Mouse (Mus musculus): ENCODE data around the gene Lkaaear1.

The Lkaaear1 gene

DNA sequence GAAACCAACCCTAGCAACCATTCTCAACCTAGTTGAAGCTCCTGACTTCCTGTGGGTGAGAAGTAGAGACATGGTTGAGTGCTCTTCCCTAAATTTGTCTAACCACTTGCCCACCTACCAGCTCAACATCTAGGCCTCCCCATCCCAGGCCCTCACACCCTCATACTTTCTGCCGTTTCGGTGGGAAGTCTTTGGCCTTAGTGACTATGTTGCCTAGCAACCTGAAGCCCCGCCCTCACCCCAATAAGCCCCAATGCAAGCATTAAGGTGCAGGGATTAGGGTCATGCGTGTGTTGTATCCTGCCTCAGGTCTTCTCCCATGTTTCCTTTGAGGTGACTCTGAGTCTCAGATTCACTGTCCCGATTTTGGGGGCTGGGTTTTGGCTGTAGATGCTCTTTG, at the start of gene Lkaaear1:
Lkaaear1 (minus strand) TSS at position 202 of the 400 bp plus-strand sequence.
- no peak for DNase-seq (ENCODE audit: low read depth, low spot score)

DNA sequence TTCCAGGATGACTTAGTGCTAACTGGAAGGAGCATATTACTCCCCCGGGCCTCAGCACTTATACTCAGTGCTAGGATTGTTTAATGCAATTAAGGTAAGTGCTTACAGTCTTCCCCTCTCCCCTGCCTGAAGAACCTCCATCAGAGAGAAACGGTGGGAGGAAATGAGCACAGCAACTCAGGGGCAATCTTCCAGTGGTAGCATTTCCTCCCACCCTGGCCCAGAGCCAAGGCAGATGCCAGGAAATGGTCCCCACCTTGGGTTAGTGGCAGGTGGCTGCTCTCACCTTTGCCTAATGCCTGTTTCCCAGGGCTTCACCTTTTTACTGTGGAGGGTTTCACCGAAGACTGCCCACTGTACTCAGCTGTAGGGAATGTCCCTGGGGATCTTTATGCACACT, 31.8 kb upstream of the Lkaaear1 start:
- DNase-seq (ENCODE audit: low read depth, low spot score) = no peak

DNA sequence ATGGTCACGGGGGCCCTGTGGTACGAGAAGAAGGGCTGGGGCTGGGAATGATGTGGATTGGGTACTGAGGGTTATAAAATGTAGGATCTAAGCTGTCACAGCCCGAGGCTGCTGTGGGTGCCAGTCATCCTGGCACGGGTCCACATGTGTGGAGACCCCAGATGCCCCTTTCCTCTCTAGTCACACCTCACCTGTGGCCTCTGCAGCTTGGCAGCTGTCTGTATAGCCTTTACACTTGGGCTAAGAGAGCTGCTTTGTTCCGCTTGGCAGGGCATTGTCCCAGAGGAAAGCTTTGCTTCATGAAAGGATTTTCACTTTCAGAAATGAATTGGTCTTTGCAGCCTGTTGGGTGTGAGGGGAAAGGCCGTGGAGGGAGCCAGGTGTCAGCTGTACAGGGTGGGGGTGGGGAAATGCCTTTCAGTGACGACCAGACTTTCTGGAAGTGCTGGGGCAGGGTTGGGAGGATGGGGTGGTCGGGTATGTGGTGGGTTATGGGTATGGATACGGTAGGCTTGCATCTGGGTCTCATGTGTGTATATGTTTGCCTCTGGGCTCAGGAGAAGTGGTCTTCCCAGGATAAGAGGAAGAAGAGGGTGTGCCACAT, 29.5 kb upstream of the Lkaaear1 start:
- DNase-seq (ENCODE audit: low read depth, low spot score) = no peak

DNA sequence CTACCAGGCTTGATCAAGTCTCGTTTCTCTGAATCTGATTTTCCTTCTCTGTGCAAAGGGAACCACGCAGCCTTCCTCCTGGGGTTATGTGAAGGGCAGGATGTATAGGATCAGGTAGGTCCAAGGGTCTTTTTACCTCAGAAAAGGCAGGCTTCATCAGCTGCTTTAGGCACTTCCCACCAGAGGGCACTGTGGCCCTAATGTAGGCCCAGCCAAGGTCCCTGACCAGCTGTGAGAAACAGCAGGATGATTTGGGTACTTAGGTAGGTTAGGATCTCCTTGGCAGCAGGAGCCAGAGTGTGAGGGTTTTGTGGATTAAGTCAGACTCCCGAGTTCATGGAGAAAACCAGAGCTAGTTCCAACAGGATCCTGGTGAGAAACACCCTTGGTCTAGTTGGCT, 24.0 kb upstream of the Lkaaear1 start:
- peak; percentile 68 for DNase-seq (ENCODE audit: low read depth, low spot score)

DNA sequence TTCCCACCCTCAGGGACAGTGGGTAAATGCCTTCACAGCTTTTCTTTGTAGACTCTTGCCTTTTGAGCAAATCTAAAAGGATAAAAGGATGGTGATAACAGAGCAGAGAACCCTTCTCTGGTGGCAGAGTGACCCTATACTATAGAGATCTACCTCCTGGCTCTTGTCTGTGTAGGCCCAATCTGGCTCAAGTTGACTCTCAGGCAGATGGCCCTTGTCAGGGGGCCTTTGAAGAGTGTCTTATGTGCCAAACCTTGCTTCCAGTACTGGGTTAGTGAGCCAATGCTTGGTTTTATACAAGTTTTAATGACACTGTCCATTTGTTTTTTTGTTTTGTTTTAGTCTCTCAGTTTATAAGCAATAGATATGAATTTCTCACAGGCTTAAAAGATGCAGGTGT, 23.0 kb upstream of the Lkaaear1 start:
- DNase-seq (ENCODE audit: low read depth, low spot score) = no peak

DNA sequence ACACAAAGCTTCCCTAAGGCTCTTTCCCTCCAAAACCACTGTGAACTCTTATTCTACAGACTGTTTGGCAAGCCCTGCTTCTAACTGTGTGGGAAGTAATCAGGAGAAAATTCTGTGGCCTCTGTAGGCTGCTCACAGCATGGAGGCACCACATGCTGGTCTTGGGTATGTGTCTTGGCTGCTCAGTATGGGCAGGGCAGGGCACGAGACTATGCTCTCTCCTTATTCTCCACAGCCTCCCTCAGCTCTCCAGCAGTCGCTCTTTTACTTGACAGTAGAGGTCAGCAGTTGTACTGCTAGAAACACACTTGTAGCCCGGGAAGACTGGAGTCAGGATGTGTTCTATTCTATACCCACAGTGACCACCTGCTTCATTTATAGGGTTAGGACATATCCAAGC, 21.8 kb upstream of the Lkaaear1 start:
- no peak for DNase-seq (ENCODE audit: low read depth, low spot score)

DNA sequence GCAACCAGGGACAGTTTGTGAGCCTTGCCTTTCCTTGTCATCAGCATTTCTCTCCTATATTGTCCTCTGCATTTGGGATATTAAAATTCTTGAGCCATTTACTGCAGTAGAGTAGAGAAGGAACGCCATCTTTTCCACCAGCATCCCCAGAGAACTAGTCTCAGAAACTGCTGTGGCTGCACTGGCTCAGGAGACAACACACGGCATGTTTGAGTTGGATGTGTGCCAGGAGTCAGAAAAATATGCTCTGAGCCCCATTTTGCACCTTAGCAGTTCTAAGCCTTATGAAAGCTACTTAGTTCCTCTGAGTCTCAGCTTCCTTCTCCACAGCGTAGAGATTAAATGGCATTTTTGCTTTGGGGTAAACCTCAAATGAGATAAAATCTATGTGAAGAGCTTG, 18.7 kb upstream of the Lkaaear1 start:
- no peak for DNase-seq (ENCODE audit: low read depth, low spot score)

DNA sequence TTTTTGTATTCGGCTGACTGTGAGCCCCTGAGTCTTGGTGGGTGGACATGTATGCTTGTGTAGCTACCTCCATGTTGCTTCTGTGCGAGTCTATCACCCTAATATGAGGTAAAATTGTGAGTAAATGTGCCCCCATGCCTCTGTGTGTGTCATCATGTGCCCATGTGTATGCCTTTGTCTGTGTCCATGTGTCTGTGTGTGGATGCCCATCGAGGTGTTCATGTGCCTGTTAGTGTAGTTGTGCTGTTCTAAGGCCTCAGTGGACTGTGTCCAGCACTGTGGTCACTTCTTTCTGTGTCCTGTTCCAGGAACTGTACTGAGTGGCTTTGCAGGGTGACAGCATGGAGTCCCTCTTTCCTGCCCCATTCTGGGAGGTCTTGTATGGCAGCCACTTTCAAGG, 17.1 kb upstream of the Lkaaear1 start:
- DNase-seq (ENCODE audit: low read depth, low spot score) = no peak

DNA sequence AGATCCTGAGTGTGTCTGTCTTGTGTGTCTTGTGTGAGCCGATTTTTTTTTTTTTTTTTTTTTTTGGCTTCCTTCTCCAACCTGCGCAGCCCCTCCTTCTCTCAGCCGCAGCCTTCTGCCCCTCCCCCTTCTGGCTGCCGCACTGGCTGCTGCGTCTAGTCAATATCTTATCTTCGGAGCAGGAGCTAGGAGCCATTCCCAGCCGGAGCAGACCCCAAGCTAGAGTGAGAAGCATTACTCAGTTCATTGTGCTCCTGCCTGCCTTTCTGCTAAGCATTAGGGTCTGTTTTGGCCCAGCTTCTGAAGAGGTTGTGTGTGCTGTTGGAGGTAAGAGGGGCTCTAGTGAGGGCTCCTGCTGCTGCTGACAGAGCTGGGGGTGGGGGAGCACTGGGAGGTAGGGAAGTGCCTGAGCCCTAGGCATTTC, 16.7 kb upstream of the Lkaaear1 start, which contains the start of gene Oprl1:
Oprl1 (plus strand) TSS at position 114 of the 424 bp plus-strand sequence.
- no peak for DNase-seq (ENCODE audit: low read depth, low spot score)

DNA sequence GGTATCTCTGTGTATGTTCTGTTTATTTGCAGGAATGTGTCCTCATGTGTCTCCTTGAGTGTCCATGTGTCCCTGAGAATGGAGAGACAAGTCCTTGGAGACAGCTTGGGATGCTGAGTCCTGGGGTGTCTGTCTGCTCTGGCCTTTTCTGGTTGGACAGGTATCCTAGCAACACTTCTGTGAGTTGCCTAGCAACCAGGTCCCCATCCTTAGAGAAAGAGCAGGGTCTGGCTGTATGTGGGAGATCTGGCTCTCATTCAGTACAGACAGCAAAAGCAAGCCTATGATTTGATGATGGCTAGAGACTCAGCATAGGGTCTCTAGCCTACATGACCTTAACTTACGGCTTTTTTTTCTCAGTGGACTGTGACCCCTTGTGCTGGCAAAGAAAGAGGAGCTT, 15.5 kb upstream of the Lkaaear1 start:
- no peak for DNase-seq (ENCODE audit: low read depth, low spot score)

DNA sequence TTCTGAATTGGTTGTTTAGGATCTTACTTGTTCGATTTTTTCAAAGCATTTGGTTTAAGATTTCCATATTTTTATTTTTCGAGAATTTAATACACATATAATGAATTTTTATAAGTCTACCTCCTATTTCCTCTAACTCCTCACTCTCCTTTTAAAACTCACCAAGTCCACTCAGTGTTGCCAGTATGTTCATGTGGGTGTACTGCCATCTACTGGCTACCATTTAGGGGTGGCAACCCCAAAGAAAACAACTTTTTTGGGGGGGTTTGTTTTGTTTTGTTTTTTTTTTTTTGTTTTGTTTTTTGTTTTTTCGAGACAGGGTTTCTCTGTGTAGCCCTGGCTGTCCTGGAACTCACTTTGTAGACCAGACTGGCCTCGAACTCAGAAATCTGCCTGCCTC, 8.4 kb upstream of the Lkaaear1 start:
- peak; percentile 58 for DNase-seq (ENCODE audit: low read depth, low spot score)

DNA sequence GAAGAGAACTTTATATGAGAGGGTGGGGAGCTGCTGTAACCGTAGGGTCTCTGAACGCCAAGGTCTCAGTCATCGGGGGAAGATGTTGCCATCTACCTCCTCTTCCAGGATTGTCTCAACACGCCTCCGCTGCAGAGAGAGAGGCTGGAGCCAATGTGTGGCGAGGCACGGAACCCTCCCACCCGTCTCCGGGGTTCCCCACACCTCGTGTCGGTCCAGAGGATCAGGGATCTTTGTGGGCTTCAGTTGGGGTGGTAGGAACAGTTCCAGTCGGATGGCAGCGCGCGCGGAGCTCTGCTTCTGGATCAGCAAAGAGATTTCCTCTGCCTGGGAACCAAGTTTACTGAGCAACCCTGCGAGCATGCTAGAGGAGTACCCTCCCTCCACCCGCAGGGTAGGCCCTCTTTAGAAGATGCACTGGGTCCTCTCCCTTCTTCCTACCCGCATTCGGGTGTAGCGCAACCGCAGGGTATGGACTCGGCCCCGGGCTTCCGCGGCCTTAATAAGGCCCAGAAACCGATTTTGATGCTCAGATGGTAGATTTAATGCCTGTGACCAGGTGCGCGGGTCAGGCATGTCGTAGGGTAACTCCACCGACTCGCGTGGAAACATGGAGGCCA, 1.3 kb downstream of the Lkaaear1 start:
- DNase-seq (ENCODE audit: low read depth, low spot score) = no peak

DNA sequence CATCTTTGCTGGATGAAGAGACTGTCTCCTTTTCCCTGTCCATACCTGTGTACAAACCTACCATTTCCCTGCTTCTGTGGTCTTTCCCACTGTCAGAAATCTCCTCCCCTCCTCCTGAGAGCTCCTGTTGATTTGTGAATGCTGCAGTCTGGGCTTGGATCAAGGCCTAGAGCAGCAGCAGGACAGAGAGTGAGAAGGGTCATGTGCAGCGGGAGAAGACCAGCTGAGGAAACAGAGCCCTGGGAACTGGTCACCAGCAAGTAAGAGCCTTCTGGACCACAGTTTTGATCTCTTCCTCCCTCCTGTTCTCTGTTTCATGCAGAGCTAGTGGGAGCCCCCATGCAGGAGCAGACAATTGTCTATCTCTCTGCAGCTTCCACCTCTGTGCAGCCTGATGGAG, 2.5 kb downstream of the Lkaaear1 start:
- DNase-seq (ENCODE audit: low read depth, low spot score) = no peak

DNA sequence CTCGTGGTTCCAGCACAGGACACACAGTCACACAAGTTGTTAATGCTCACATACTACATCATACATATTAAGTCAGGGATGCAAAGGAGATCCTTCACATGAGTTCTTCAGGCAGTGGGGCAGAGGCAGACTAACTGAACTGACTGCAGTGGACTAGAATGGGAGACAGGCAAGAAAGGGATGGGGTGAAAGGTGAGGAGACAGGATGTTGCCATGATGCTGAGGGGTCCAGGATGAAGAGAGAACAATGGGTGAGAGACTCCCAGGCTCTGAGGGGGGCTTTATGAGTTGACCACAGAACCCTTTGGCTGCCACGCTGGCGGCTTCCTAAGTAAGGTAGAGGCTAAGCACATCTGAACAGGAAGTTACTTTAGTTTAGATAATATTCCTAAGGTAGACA, 3.7 kb downstream of the Lkaaear1 start:
- DNase-seq (ENCODE audit: low read depth, low spot score) = no peak

DNA sequence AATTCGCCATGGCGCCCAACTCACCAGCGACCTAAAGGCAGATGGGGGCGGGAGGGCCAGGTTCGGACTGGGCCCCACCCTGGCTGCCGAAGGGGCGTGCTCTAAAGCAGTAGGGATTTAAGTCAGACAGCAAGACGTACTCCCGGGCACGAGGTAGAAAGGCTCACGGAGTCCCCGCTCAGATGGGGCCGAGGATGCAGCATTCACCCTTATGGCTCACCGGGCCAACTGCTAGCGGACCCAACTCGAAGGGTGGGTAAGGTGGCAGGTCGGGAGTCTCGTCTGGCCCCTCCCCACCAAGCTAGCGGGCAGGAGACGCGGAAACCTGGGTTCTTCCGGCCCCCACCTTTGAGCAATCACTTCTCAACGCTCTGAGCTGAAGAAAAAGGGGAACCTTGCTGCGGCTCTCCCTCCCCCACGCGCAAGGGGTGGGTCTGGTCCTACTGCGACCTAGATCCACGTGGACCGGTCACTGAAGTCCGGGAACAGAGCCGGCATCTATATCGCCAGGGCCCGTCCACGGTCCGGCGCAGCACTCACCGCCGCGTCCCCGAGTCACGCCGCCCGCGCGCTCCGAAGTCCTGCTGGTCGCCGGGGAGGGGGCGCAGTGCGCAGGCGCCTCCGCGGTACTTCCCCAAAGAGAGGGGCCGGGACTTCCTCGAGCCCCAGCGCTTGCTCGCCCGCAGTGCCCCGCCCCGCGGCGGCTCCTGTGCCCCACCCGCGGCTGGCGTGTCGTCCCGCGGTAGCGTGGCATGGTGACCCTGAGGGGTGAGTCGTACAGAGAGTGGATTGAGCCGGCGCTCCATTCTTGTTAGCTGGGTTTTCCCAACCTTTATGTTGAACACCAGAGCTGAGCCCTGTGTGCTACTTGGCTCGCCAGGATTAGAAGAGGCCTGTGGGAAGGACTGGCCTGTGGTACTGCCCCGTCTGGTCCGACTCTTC, 4.6 kb downstream of the Lkaaear1 start, which contains the start of gene Rgs19:
Rgs19 (minus strand) TSS at position 639 of the 942 bp plus-strand sequence.
- peak; percentile 74 for DNase-seq (ENCODE audit: low read depth, low spot score)

DNA sequence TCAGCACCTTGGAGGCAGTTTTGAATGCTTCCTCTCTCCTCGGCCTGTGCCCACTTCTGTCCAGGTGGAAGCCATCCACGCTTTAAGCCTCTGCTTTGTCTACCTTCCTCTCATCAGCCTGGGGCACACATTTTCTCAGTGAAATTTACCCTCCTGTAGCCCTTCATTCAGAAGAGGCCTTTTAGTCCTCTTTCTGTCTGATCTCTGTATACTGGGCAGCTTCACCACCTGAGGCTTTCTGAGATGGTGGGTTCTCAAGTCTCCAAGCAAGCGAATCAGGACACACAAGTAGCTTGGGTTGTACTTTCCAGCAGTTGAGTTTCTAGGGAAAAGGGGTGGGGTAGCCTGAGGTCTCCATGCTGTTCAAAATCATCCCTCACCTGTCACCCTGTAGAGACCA, 5.9 kb downstream of the Lkaaear1 start:
- DNase-seq (ENCODE audit: low read depth, low spot score) = no peak

DNA sequence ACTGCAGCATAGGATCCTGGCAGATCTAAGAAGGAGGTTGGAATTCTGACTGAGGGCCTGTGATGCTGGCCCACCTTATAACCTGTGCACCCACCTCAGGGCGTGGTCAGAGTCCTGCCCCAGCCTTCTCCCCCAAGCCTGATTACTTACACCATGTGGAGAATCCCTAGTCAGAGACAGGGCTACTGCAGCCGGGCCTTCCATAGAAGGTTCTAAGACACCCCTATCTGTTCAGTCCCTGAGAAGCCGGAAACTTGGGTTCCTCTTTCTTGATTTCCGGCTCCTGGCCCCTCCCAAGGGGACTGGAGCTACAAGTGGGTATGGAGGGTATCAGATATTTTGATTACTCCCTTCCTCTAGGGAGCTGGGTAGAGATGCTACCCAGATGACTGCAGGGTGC, 6.7 kb downstream of the Lkaaear1 start:
- no peak for DNase-seq (ENCODE audit: low read depth, low spot score)

DNA sequence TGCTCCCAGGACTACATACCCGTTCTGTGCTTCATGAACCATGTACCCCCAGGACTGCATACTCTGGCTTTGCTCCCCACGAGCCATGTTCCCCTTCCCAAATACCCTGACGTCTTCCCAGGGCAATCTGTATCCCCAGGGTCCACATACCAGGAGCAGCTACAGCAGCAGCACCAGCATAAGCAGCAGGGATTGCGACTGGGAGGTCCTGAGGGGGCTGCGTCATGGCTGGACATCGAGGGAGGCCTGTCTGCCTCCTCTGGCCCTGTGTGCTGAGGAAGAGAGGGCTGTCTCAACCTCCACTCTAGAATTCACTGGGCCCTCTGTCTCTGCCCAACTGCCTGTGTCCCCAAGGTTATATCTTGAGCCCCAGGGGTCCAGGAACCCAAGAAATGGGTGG, 7.2 kb downstream of the Lkaaear1 start:
- no peak for DNase-seq (ENCODE audit: low read depth, low spot score)

DNA sequence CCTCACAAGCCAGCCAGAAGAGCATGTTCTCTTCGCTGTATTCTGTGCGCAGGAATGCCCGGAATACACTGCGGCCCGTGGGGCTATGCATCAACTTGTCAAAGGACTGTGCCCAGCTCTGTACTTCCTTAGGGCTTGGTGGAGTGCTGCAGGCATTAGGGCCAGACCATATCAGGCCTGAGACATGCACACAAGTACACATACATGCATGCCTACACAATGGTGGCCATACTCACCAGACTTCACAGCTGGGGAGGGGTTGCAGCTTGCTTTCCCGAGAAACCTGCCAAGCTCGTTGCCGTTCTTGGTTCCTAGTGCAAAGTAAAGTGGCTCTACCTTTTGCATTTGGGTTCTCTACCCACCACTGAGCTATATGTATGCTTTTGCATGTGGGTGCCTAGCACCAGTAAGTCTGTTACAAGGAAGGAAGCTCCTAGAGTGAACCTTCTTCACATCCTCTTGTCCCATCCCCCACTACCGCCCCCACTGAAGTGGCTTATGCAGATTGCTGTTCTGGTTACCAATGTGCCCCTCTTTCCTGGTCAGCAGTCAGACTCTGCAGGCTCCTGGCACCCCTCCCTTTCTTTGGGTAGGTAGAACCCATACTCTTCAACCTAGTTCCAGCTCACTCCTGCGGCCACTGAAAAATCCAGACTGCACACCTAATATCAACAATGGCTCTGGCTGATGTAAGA, 8.6 kb downstream of the Lkaaear1 start:
- DNase-seq (ENCODE audit: low read depth, low spot score) = no peak

DNA sequence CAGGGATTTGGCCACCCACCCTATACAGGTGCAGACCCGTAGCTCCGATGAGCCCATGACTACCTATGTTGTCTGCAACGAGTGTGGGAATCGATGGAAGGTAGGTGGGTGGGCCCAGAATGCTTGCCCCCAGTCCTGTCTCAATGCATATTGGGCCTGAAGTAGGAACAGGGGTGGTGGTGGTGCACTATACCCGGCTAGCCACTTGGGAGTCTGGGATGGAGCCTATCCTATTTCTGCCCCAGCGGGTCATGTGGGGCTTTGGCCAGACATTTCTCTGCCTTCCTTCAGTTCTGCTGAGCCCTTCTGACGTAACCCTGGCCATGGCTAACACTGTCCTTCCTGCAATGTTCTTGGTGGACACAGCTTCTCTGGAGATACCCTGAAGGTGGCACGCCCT, 10.7 kb downstream of the Lkaaear1 start:
- DNase-seq (ENCODE audit: low read depth, low spot score) = no peak

DNA sequence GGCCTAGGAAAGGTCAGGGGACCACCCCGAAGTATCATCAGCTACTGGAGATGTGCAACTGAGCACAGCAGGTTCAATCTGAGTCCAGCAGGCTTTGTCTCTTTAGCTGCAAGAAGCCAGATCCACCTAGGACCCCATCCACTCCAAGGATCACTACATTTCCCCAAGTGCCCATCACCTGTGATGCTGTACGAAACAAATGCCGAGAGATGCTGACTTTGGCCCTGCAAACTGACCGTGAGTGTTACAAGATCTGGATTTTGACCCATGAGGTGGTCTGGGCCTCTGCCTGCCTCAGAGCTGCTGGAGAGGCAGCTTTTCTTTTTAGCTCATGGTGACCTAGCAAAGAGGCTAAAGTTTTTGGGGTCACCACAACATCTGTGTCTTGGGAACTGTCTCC, 12.6 kb downstream of the Lkaaear1 start:
- no peak for DNase-seq (ENCODE audit: low read depth, low spot score)

DNA sequence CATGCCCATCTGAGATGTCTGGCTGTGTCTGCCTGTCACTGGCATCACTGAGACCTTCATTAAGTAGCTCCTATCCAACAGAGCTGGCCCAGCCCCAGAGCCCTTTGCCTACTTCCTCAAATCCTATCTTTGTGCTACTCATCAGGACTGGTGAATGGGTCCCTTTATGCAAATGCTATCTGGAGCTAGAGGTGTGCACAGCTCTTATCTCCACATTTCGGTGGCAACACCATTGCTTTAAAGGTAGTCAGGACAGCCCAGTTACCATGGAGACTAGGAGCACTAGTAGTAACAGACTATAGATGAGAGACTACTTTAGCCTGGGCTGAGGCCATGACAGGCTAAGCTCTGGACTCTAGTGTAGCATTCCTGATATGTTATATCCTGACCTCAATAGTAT, 13.5 kb downstream of the Lkaaear1 start:
- DNase-seq (ENCODE audit: low read depth, low spot score) = no peak

Data from 3T3-L1 (cell line).